Mouse (Mus musculus): ENCODE measurements around the gene Tcte3.
"Not testable (repeated sequence)": the region's sequence is repeated elsewhere in the genome, so short reads cannot be mapped to it uniquely, and the experiment has no call there.

The Tcte3 gene

GRCm38 (mm10) chr17:15031414-15031813 lies 9.9 kb downstream of the Tcte3 start:
- not testable (repeated sequence) for DNase-seq (ENCODE audit: low spot score)

- DNase-seq (ENCODE audit: low spot score), result not testable (repeated sequence)
Measured at GRCm38 (mm10) chr17:15025513-15025912, 15.8 kb downstream of the Tcte3 start.

- not testable (repeated sequence) for DNase-seq (ENCODE audit: low spot score)
Measured at GRCm38 (mm10) chr17:15024502-15025193, 16.6 kb downstream of the Tcte3 start.

- not testable (repeated sequence) for DNase-seq (ENCODE audit: low spot score)
Measured at GRCm38 (mm10) chr17:15023878-15024492, 17.3 kb downstream of the Tcte3 start.

- not testable (repeated sequence) for DNase-seq (ENCODE audit: low spot score)
Measured at GRCm38 (mm10) chr17:15021503-15022220, 19.6 kb downstream of the Tcte3 start.

- DNase-seq (ENCODE audit: low spot score), result not testable (repeated sequence)
Measured at GRCm38 (mm10) chr17:15009706-15010413, 31.4 kb downstream of the Tcte3 start, which contains the start of gene Gm3435. Gene Gm3435 (plus strand): TSS chr17:15010176.

- not testable (repeated sequence) for DNase-seq (ENCODE audit: low spot score)
Measured at GRCm38 (mm10) chr17:15009088-15009487, 32.2 kb downstream of the Tcte3 start.

GRCm38 (mm10) chr17:15000047-15000446 lies 41.2 kb downstream of the Tcte3 start:
- not testable (repeated sequence) for DNase-seq (ENCODE audit: low spot score)

- not testable (repeated sequence) for DNase-seq (ENCODE audit: low spot score)
Measured at GRCm38 (mm10) chr17:14994140-14994539, 47.1 kb downstream of the Tcte3 start.

GRCm38 (mm10) chr17:14993139-14993832 lies 48.0 kb downstream of the Tcte3 start:
- DNase-seq (ENCODE audit: low spot score), result not testable (repeated sequence)

GRCm38 (mm10) chr17:14992522-14993138 lies 48.7 kb downstream of the Tcte3 start:
- DNase-seq (ENCODE audit: low spot score), result not testable (repeated sequence)

GRCm38 (mm10) chr17:14990116-14990702 lies 51.1 kb downstream of the Tcte3 start:
- DNase-seq (ENCODE audit: low spot score), result not testable (repeated sequence)

- not testable (repeated sequence) for DNase-seq (ENCODE audit: low spot score)
Measured at GRCm38 (mm10) chr17:14978362-14979038, 62.8 kb downstream of the Tcte3 start, which contains the start of the genes 9030025P20Rik and Gm3417. Gene 9030025P20Rik (plus strand): TSS chr17:14978468. Gene Gm3417 (minus strand): TSS chr17:14978790.

GRCm38 (mm10) chr17:14977718-14978361 lies 63.4 kb downstream of the Tcte3 start:
- not testable (repeated sequence) for DNase-seq (ENCODE audit: low spot score)

All from embryo, embryonic 10 days (tissue).